Mouse (Mus musculus) heart, embryonic 16.5 days (tissue): Measurements from ENCODE around the gene Strbp. TPM values are rescaled to one million over a fixed set of nuclear protein-coding genes. Genes with fewer than 3 reads are reported as not detected.
"Not testable (repeated sequence)": the region's sequence is repeated elsewhere in the genome, so short reads cannot be mapped to it uniquely, and the experiment has no call there.

Experiments
- ATAC-seq: fragments of 200-750 bp; cut with Nextera tagmentation; replicated peaks from 2 replicates; pipeline ENCODE4 v1.8.0; 2017; ENCODE audit warnings: moderate number of reproducible peaks; ENCODE audit not compliant: insufficient read depth, low FRiP score; ENCODE audit errors: extremely low read depth
- H3K27ac ChIP-seq: fragments of 300-500 bp; sonication (generic); 2 replicates; pipeline ENCODE4 v1.5.1; 2014; ENCODE audit warnings: mild to moderate bottlenecking, low read length, control low read depth, moderate library complexity
- H3K27me3 ChIP-seq: fragments of 300-500 bp; sonication (generic); 2 replicates; pipeline ENCODE4 v1.6.1; 2014; ENCODE audit warnings: low read length, mixed read lengths; ENCODE audit not compliant: control insufficient read depth, insufficient read depth
- H3K36me3 ChIP-seq: fragments of 300-500 bp; sonication (generic); 2 replicates; pipeline ENCODE4 v1.6.1; 2014; ENCODE audit not compliant: control insufficient read depth, insufficient read depth
- H3K4me1 ChIP-seq: fragments of 300-500 bp; sonication (generic); 2 replicates; pipeline ENCODE4 v1.6.1; 2014; ENCODE audit warnings: low read length, mixed read lengths; ENCODE audit not compliant: control insufficient read depth, insufficient read depth
- H3K4me2 ChIP-seq: fragments of 300-500 bp; sonication (generic); 2 replicates; pipeline ENCODE4 v1.6.1; 2014; ENCODE audit warnings: low read depth, mild to moderate bottlenecking, control low read depth, low read length
- H3K4me3 ChIP-seq: fragments of 300-500 bp; sonication (generic); 2 replicates; pipeline ENCODE4 v1.5.1; 2014; ENCODE audit warnings: mild to moderate bottlenecking, control low read depth, low read length
- H3K9ac ChIP-seq: fragments of 300-500 bp; sonication (generic); 2 replicates; pipeline ENCODE4 v1.6.1; 2014; ENCODE audit warnings: low read length, control low read depth
- H3K9me3 ChIP-seq: fragments of 300-500 bp; sonication (generic); replicated peaks from 2 replicates; pipeline ENCODE4 v1.6.1; 2016; ENCODE audit warnings: low read length; ENCODE audit not compliant: control insufficient read depth
- WGBS: fragments of 180-500 bp; shearing (Covaris S2); extraction: QIAGEN DNeasy Blood & Tissue Kit; methylation state at CpG from one replicate; pipeline ENCODE4 v1.1.7; 2014; 5-methylcytosine and 5-hydroxymethylcytosine counted together
- polyA plus RNA-seq: library from polyadenylated mRNA; unstranded; fragments of >200 nt; fragmentation: Nextera tagmentation; extraction: Ambion mirVana; gene quantifications from 2 replicates; pipeline ENCODE4 v1.2.1, GENCODE M21; 2015

Strbp gene
- polyA plus RNA-seq, 1 experiment from 2014 or later, result 24.9 TPM

DNA sequence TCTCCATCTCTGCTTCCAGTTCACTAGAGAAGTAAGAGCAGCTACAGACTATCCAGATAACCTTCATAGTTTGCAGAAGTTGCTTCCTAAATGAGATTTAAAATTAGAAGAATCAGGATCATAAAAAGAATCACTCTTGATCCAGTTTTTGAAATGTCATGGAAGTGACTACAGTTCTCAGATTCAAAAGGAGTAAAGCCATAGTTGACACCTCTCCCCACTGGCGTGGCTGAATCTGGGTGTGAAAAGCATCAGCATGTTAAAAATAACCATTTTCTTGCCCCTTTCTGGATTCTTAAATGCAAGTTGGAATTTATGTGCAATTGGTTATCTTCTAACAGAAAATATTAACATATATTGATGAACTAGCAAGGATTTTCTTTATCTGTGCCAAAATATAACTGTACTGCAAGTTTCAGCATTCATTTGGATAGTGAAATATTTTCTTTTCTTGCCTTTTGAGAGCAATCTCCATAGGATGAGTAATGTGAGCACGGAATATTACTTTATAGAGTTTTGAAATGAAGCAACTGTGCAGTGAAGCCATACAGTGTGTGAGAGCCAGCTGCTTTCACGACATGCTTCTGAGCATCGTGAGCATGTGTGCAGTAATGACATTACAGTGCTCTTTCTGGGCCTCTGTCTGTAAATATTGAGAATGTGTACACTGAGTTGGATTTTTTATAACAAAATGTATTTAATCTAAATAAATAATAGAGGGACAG is 184.9 kb downstream of the Strbp start:
- H3K4me2 ChIP-seq, result no peak overlapping the region
- 84% methylated on average over 4 of the region's 4 CpGs for WGBS
- no peak overlapping the region for H3K27ac ChIP-seq
- no peaks in the 10 kb centered on the region for H3K9me3 ChIP-seq
- H3K4me3 ChIP-seq, result no peak overlapping the region
- H3K27me3 ChIP-seq, result no peaks in the 10 kb centered on the region
- ATAC-seq, result no peak
- peaks cover 2% of the 10 kb centered on the region; the same call in 1 of the 2 replicates for H3K36me3 ChIP-seq
- peaks cover 6% of the 10 kb centered on the region; the same call in 1 of the 2 replicates for H3K4me1 ChIP-seq
- H3K9ac ChIP-seq, result no peak overlapping the region

DNA sequence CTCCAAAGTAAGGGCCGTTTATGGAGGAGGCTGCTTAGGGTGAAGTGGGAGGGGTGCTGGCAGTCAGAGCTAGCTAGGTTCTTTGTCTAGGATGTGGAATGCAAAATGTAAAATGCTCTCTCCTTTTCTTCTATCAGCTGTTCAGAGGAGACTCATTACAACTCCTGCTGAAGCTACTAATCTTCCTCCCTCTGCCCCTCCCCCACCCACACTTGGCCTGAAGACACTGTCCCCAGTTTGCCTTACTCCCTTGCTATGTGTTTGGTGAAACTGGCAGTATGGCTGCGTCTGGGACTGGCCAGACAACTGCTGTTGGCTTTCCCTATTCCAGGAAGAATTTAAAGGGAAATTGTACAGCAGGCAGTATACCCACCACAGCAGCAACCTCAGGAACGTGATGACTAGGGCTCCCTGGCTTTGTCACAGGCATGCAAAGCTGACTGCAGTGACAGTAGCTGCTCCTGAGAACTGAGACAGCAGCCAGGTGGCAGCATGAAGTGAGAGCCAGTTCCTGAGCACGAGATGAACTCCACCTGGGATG is 186.7 kb downstream of the Strbp start:
- Histone ChIP-seq H3K9me3 (no peaks in the 10 kb centered on the region), H3K9ac (no peak overlapping the region), H3K4me2 (peak overlapping the region; percentile 21; the same call in 1 of the 2 replicates), H3K4me1 (peaks cover 6% of the 10 kb centered on the region; the same call in 1 of the 2 replicates), H3K36me3 (peaks cover 5% of the 10 kb centered on the region), H3K27ac (no peak overlapping the region), H3K27me3 (no peaks in the 10 kb centered on the region), H3K4me3 (peak overlapping the region; percentile 14; the same call in 1 of the 2 replicates)
- 46% methylated on average over 4 of the region's 4 CpGs for WGBS
- no peak for ATAC-seq

DNA sequence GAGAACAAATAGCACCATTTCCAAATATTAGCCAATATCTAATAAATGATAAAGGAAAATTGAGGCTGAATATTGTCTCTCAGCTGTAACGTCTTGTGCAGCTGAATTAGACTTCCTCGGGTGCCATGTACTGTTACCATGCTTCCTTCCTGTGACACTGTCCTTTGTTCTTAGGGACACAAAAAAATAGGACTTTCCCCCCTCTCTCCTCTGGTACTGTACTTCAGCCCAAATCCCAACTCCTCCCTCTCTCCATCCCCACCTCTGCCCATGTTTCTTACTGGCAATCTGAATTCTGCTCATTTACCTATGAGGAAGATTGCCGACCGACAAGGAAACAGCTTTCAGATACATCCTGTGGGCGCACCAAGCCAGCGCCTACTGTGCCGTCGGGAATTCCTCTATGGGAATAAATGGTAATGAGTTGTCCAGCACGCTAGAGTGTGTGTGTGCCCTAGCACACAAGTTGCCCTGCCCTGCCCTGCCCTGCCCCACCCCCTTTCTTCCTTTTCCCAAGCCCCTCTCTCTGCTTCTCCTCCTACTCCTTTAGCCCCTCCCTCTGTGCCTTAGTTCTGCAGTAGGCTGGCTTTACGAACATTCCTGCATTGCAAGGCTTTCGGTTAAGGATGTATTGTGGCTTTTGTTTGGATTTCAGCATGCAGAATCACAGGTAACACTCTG is 187.5 kb downstream of the Strbp start, which contains the start of gene Gpr21:
Gene Gpr21, plus strand, starts transcription at position 303 of the 681 bp plus-strand sequence.
- Histone ChIP-seq H3K27me3 (no peaks in the 10 kb centered on the region), H3K4me3 (peak within 1 kb of the TSS; percentile 14), H3K36me3 (peaks cover 6% of the 10 kb centered on the region), H3K27ac (no peak within 1 kb of the TSS), H3K4me1 (peaks cover 6% of the 10 kb centered on the region; the same call in 1 of the 2 replicates), H3K9me3 (no peaks in the 10 kb centered on the region), H3K4me2 (peak within 1 kb of the TSS; percentile 33), H3K9ac (no peak within 1 kb of the TSS)
- ATAC-seq, result peak; percentile 41; the same call in 1 of the 2 replicates
- 30% methylated on average over 11 of the region's 11 CpGs for WGBS

DNA sequence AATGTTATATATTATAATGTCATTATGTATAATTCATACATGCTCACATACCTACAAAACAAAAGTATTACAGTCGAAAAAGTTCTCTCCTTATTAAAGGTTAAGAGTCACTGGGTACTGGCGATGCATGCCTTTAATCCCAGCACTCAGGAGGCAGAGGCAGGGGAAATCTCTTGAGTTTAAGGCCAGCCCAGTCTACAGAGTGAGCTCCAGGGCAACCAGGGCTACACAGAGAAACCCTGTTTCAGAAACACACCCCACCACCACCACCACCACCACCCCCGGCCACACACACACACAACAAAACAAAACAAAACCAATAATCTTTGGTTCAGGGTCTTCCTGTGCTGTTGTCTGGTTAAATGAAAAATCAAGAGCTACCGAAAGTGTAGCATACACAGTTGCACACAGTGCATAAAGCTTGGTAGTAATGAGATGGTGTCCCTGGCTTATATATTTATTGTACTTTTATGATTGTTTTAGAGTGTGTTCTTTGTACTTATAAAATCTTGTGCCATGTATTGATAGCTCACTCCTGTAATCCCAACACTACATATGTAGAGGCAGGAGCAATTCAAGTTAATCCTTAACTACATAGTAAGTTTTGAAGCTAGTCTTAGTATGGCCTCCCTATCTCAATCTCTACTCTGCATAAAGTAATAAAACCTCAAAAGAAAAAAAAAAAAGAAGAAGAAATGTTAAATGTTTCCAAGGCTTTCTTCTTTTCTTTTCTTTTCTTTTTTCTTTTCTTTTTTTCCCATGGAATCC is 192.3 kb downstream of the Strbp start:
- WGBS, result 87% methylated on average over 4 of the region's 4 CpGs
- ATAC-seq, result no peak
- no peaks in the 10 kb centered on the region for H3K27me3 ChIP-seq
- H3K27ac ChIP-seq, result no peak overlapping the region
- H3K4me1 ChIP-seq, result no peaks in the 10 kb centered on the region
- H3K9ac ChIP-seq, result no peak overlapping the region
- H3K4me3 ChIP-seq, result no peak overlapping the region
- no peak overlapping the region for H3K4me2 ChIP-seq
- H3K9me3 ChIP-seq, result no peaks in the 10 kb centered on the region
- peaks cover 16% of the 10 kb centered on the region for H3K36me3 ChIP-seq

DNA sequence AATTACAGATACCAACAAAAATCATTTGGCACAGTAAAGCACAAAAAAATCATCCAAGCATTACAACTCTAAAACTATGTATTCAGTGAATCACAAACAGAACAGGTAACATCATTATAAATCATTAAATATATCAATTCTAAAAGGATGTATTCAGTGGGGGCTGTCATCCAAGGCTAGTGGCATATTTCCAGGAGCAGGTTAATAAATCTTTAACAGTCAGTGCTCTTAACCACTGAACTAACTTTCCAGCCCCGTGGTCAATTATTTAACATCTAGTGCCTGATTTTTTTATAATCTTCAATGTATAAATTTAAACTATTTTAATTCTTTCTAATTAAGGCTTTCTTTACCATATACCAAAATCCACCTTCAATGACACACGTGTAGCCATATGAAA is 197.8 kb downstream of the Strbp start:
- 95% methylated on average over 2 of the region's 2 CpGs for WGBS
- peaks cover 22% of the 10 kb centered on the region for H3K36me3 ChIP-seq
- not testable (repeated sequence) for H3K9ac ChIP-seq, H3K27me3 ChIP-seq, H3K27ac ChIP-seq, H3K4me3 ChIP-seq, H3K4me1 ChIP-seq, H3K4me2 ChIP-seq, H3K9me3 ChIP-seq, ATAC-seq

DNA sequence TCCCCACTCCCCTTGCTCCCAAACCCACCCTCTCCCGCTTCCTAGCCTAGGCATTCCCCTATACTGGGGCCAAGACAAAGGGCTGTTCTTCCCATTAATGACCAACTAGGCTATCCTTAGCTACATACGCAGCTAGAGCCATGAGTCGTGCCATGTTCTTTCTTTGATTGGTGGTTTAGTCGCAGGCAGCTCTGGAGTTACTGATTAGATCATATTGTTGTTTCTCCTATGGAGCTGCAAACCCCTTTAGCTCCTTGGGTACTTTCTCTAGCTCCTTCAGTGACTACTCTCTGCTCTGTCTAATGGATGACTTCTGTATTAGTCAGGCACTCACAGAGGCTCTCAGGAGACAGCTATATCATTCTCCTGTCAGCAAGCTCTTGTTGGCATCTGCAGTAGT is 206.3 kb downstream of the Strbp start:
- Histone ChIP-seq H3K4me2 (no peak overlapping the region), H3K9ac (no peak overlapping the region), H3K4me1 (no peaks in the 10 kb centered on the region), H3K36me3 (peaks cover 7% of the 10 kb centered on the region), H3K27ac (no peak overlapping the region), H3K4me3 (no peak overlapping the region), H3K9me3 (no peaks in the 10 kb centered on the region), H3K27me3 (no peaks in the 10 kb centered on the region)
- ATAC-seq, result no peak
- 91% methylated on average over 4 of the region's 4 CpGs for WGBS

DNA sequence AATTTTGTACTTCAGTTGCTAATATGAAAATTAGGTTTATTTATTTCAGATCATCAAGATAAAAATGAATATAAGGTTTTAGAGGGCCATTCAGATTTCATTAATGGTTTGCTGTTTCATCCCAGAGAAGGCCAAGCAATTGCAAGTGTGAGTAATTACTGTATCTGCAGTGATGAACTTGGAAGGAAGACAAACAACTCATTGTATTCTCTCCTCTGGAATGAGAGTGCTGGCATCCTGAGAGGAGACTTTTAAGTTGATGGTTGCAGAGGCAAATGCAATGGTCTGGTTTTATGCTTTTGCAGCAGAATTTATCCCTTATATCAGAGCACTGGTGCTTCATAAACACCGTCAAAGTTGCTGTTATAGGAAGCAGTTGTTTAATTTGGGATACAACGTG is 214.7 kb downstream of the Strbp start:
- Histone ChIP-seq H3K9me3 (no peaks in the 10 kb centered on the region), H3K36me3 (peaks cover 30% of the 10 kb centered on the region), H3K27me3 (no peaks in the 10 kb centered on the region), H3K4me1 (no peaks in the 10 kb centered on the region), H3K4me2 (no peak overlapping the region), H3K9ac (no peak overlapping the region), H3K4me3 (no peak overlapping the region), H3K27ac (no peak overlapping the region)
- ATAC-seq, result no peak
- 92% methylated on average over 2 of the region's 2 CpGs for WGBS

DNA sequence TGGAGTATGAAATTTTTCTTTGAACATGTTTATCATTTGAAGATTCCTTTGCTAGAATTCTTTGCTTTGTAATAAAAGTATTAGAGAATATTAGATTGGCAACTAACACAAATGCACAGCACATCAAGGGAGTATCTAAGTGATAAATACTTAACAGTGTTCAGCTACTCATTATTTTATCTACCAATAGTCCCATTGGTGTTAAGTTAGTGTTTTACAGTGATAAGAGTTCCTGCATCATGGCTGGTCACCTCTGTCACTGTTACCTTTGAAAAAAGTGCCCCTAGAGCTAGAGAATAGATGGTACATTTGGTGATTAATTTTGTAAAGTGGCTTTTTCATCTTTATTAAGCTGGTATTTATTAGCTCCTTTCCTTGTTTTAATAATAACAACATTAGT is 217.3 kb downstream of the Strbp start:
- H3K4me2 ChIP-seq, result no peak overlapping the region
- no peaks in the 10 kb centered on the region for H3K9me3 ChIP-seq
- H3K27ac ChIP-seq, result no peak overlapping the region
- peaks cover 25% of the 10 kb centered on the region for H3K36me3 ChIP-seq
- no peaks in the 10 kb centered on the region for H3K27me3 ChIP-seq
- no peaks in the 10 kb centered on the region for H3K4me1 ChIP-seq
- no peak overlapping the region for H3K4me3 ChIP-seq
- ATAC-seq, result no peak
- H3K9ac ChIP-seq, result no peak overlapping the region
